Mouse (Mus musculus) forebrain, embryonic 10.5 days (tissue): Measurements from ENCODE around the gene Luzp1. TPM values are rescaled to one million over a fixed set of nuclear protein-coding genes. Genes with fewer than 3 reads are reported as not detected.

Source experiments
- DNase-seq: peaks from one replicate; pipeline ENCODE4 v3.0.0-alpha.2; 2017; ENCODE audit warnings: low spot score; ENCODE audit errors: extremely low spot score
- H3K27ac ChIP-seq: fragments of 300-500 bp; sonication (generic); 2 replicates; pipeline ENCODE4 v1.5.1; 2016; ENCODE audit warnings: mild to moderate bottlenecking
- H3K27me3 ChIP-seq: fragments of 300-500 bp; sonication (generic); 2 replicates; pipeline ENCODE4 v1.6.1; 2016; ENCODE audit warnings: mild to moderate bottlenecking; ENCODE audit not compliant: poor library complexity, severe bottlenecking
- H3K36me3 ChIP-seq: fragments of 300-500 bp; sonication (generic); replicated peaks from 2 replicates; pipeline ENCODE4 v1.6.1; 2016; ENCODE audit warnings: mild to moderate bottlenecking, moderate library complexity
- H3K4me1 ChIP-seq: fragments of 300-500 bp; sonication (generic); 2 replicates; pipeline ENCODE4 v1.6.1; 2016
- H3K4me3 ChIP-seq: fragments of 300-500 bp; sonication (generic); 2 replicates; pipeline ENCODE4 v1.5.1; 2016; ENCODE audit warnings: mild to moderate bottlenecking, moderate library complexity
- H3K9me3 ChIP-seq: fragments of 300-500 bp; sonication (generic); 2 replicates; pipeline ENCODE4 v1.6.1; 2016; ENCODE audit warnings: mild to moderate bottlenecking, moderate library complexity
- WGBS: fragments of 180-500 bp; shearing (Covaris S2); methylation state at CpG from one replicate; pipeline ENCODE4 v1.1.7; 2016; 5-methylcytosine and 5-hydroxymethylcytosine counted together
- polyA plus RNA-seq: library from polyadenylated mRNA; unstranded; fragments of >200 nt; fragmentation: Nextera tagmentation; extraction: Ambion mirVana; gene quantifications from 2 replicates; pipeline ENCODE4 v1.2.1, GENCODE M21; 2016

Gene Luzp1
- polyA plus RNA-seq, 1 experiment from 2014 or later: 153 TPM

DNA sequence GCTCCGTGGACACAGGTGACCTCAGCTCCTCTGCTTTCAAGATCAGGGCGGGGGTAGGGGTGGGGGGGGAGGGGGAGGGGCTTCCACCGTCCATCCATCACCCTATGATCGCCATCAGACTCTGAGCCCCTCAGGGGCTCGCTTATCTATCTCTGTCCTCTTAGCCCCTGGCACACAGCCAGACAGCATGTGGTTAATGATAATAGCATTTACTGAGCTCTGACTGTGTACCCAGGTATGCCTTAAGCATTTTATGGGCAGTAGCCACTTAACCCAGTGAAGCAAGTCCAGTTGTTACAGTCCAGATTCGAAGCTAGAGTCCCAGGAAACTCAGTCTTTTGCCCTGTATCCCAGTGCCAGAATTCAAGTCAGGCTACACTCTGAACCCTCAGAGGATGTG, 18.0 kb upstream of the Luzp1 start:
- Histone ChIP-seq H3K4me1 (peaks cover 12% of the 10 kb centered on the region), H3K4me3 (no peak overlapping the region), H3K36me3 (no peaks in the 10 kb centered on the region), H3K27ac (no peak overlapping the region), H3K27me3 (no peaks in the 10 kb centered on the region), H3K9me3 (no peaks in the 10 kb centered on the region)
- no peak for DNase-seq
- 39% methylated on average over 6 of the region's 6 CpGs for WGBS

DNA sequence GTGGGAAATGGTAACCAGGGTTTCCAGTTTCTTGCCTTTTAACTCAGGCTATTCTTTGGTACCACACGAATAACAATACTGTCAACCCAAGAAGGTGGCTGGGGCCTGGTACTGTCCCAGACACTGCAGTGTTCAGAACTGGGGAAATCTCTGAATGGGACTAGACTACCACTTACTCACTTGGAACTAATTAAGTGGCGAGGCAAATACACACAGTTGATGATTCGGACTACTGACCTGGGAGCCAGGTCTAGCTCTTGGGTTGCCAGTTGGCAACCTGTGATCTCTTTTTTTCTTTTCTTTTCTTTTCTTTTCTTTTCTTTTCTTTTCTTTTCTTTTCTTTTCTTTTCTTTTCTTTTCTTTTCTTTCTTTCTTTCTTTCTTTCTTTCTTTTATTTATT, 17.3 kb upstream of the Luzp1 start:
- no peak for DNase-seq
- Histone ChIP-seq H3K4me1 (peaks cover 12% of the 10 kb centered on the region), H3K4me3 (no peak overlapping the region), H3K27me3 (no peaks in the 10 kb centered on the region), H3K27ac (no peak overlapping the region), H3K36me3 (no peaks in the 10 kb centered on the region), H3K9me3 (no peaks in the 10 kb centered on the region)
- WGBS: 81% methylated on average over 3 of the region's 3 CpGs

DNA sequence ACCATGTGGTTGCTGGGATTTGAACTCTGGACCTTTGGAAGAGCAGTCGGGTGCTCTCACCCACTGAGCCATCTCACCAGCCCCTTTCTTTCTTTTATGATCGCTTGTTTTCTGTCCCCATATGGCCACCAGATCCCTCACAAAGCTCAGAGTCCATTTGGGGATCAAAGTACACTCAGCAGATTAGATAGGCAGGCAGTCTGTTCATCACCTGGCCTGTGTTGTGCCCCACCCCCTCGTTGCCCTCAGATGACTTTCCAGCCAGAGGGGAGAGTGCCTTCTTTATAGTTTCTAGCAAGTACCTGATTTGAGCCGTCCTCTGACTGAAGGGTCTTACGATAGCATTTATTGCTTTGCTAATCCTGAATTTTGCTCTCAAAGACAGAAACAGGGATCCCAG, 16.8 kb upstream of the Luzp1 start:
- no peaks in the 10 kb centered on the region for H3K9me3 ChIP-seq
- WGBS: 76% methylated on average over 5 of the region's 5 CpGs
- no peak overlapping the region for H3K4me3 ChIP-seq
- H3K27ac ChIP-seq: no peak overlapping the region
- H3K27me3 ChIP-seq: no peaks in the 10 kb centered on the region
- no peaks in the 10 kb centered on the region for H3K36me3 ChIP-seq
- no peak for DNase-seq
- H3K4me1 ChIP-seq: peaks cover 12% of the 10 kb centered on the region

DNA sequence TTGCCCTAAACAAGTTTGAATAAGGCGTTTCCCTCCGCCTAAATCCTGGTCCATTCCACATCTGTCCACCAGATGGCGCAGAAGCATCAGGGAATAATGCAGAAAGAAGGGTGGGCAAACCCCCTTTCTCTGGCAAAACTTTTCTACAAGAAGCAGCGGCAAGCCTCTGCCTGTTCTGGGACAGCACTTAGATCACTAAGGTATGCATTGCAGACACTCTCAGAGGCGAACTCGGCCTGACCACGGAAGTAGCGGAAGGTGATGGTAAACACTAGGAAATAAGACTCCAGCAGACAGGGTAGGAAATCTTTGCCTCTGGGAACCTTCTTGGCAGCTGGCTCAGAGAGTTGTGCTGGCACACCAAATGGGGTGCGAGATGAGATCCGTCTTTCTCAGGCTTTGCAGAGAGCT, 14.7 kb upstream of the Luzp1 start:
- no peak overlapping the region for H3K27ac ChIP-seq
- H3K4me3 ChIP-seq: peak overlapping the region; percentile 26; the same call in 1 of the 2 replicates
- WGBS: 13% methylated on average over 10 of the region's 10 CpGs

DNA sequence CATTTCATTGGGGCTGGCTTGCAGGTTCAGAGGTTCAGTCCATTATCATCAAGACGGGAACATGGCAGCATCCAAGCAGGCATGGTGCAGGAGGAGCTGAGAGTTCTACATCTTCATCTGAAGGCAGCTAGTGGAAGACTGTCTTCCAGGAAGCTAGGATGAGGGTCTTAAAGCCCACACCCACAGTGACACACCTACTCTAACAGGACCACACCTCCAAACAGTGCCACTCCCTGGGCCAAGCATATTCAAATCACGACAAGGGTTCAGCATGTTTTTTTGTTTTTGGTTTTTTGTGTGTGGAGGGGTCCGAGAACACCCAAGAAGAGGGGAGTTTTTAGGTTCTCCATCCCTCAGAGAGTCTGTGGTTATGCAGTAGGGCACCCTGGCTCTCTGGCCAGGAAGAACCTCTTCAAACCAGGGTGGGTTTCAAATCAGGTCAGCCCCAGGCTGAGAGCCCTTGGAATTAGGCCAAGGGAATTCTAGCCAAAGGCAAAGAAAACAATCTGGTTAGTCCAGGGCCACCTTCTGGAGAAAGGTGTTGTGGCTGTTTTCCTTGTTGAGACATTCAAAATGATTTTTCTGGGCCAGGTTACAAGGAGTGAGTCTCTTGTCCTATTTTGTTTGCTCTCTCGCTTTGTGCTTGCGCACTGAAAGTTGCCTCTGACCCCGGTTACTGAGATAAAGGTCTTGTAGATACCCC, 12.9 kb upstream of the Luzp1 start:
- DNase-seq: no peak
- Histone ChIP-seq H3K9me3 (no peaks in the 10 kb centered on the region), H3K4me3 (no peak overlapping the region), H3K27ac (no peak overlapping the region), H3K27me3 (peaks cover 13% of the 10 kb centered on the region), H3K36me3 (no peaks in the 10 kb centered on the region), H3K4me1 (peaks cover 16% of the 10 kb centered on the region)
- WGBS: 91% methylated on average over 6 of the region's 6 CpGs

More for the DNA sequence above, 14.7 kb upstream of the Luzp1 start:
- Histone ChIP-seq H3K4me1 (peaks cover 12% of the 10 kb centered on the region), H3K27me3 (no peaks in the 10 kb centered on the region; the same call in 1 of the 2 replicates), H3K9me3 (no peaks in the 10 kb centered on the region), H3K36me3 (no peaks in the 10 kb centered on the region)
- peak; percentile 84 for DNase-seq

DNA sequence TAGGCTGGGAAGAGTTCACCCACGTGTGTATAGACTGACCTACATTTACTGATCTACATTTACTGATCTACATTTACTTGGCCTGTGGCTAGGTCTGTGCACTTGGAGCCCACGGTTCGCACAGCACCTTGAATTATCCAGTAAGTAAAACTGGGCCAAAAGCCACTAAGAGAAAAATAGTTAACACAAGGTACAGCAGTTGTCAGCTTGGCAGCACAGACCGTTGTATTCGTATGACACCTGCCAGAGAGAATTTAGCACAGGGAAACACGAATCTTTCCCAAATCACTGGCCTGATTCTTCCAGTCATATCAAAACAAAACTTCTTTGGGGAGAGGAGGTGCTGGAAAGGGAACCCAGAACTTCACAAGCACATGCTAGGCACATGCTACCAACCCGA, 11.3 kb upstream of the Luzp1 start:
- Histone ChIP-seq H3K36me3 (no peaks in the 10 kb centered on the region), H3K27me3 (peaks cover 29% of the 10 kb centered on the region), H3K9me3 (no peaks in the 10 kb centered on the region), H3K4me1 (peaks cover 30% of the 10 kb centered on the region), H3K27ac (no peak overlapping the region), H3K4me3 (no peak overlapping the region)
- no peak for DNase-seq
- 82% methylated on average over 7 of the region's 7 CpGs for WGBS

DNA sequence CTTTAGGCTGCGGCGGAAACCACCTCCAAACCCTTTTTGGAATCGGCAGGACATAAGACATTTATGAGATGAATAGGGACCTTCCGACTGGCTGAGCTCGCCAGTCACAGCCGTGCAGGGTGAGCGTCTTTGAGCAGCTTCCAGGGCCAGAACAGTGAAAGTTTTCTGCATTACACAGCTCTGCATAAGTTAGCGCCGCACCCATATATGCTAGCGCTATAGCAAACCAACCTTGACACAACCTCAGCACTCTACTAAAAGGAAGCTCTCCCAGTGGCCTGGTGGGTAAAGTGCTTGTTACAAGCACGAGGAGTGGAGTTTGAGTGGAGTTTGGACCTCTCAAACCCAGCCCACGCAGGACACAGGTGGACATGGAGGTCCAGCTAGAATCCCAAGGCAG, 10.4 kb upstream of the Luzp1 start:
- Histone ChIP-seq H3K27ac (no peak overlapping the region), H3K4me1 (peaks cover 38% of the 10 kb centered on the region), H3K9me3 (no peaks in the 10 kb centered on the region), H3K36me3 (no peaks in the 10 kb centered on the region), H3K4me3 (no peak overlapping the region), H3K27me3 (peaks cover 38% of the 10 kb centered on the region)
- DNase-seq: no peak
- 85% methylated on average over 12 of the region's 12 CpGs for WGBS

DNA sequence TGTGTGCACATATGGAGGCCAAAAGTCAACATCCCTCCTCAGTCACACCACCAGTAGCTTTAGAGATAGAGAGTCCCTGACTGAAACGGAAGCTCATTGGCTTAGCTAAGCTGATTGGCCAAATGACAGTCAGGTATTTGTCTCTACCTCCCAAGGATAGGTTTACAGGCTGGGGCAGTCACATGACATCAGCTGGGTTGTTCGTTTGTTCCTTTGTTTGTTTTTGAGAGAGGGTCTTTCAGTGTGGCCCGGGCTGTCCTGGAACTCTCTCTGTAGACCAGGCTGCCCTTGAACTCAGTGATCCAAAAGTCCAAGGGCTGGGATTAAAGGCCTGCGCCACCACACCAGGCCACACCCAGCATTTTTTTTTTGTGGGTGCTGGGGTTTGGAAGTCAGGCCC, 8.4 kb upstream of the Luzp1 start:
- WGBS: 23% methylated on average over 4 of the region's 4 CpGs
- H3K9me3 ChIP-seq: no peaks in the 10 kb centered on the region
- peaks cover 35% of the 10 kb centered on the region for H3K4me1 ChIP-seq
- H3K27me3 ChIP-seq: peaks cover 58% of the 10 kb centered on the region
- H3K36me3 ChIP-seq: no peaks in the 10 kb centered on the region
- H3K4me3 ChIP-seq: no peak overlapping the region
- DNase-seq: no peak
- no peak overlapping the region for H3K27ac ChIP-seq

DNA sequence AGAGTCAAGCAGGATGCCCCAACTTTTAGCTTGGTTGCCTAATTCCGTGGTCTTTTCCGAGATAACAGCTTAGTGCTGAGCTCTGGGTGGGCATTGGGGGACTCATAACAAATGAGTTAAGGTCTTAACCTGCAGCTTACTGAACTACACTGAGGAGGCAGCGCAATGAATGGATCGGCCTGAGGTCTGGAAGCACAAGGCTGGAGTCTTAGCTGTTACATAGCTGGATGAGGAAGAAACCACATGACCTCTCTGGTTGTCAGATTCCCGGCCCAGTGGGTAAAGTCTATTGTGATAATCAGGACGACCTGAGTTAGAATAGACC, 7.8 kb upstream of the Luzp1 start:
- peak overlapping the region; percentile 85 for H3K27ac ChIP-seq
- H3K4me1 ChIP-seq: peaks cover 35% of the 10 kb centered on the region
- peaks cover 61% of the 10 kb centered on the region for H3K27me3 ChIP-seq
- H3K4me3 ChIP-seq: peak overlapping the region; percentile 76
- 9% methylated on average over 6 of the region's 6 CpGs for WGBS
- H3K9me3 ChIP-seq: no peaks in the 10 kb centered on the region
- no peak for DNase-seq
- H3K36me3 ChIP-seq: no peaks in the 10 kb centered on the region

DNA sequence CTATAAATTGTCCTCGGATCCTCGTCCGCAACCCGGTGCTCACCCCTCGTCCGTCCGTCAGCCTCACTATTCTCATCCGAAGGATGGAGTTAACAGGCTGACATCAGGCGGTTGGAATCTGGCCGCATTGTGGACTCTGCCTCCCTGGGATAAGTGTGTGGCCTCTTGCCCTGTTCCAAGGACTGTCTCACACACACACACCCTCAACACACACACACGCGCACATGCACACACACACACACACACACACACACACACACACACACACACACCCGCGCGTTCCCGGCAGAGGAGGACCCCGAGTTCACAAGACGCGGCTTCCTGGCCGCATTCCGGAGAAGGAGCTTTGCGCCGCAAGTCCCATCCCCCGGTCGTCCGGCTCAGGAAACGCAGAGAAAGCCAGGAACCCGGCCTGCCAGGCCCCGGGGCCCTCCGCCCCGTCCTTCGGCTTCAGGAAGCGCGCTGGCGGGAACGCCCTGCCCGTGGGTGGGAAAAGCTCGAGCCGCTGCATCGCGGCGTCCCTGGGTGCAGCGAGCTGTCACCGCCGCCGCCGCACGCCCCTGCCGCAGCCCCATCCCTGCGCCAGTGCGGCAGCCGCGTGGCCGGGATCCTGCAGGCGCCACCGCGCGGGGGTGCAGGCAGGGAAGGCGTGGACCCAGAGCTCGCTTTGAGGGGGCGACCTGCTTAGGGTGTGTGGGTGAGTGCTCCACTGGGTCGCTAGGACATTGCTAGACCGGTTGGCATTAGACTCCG, 7.3 kb upstream of the Luzp1 start, which contains the start of gene 6030445D17Rik:
TSS of gene 6030445D17Rik (plus strand) at position 165 of the 753 bp plus-strand sequence.
- H3K4me1 ChIP-seq: peaks cover 35% of the 10 kb centered on the region
- peak within 1 kb of the TSS; percentile 85 for H3K27ac ChIP-seq
- peak within 1 kb of the TSS; percentile 76 for H3K4me3 ChIP-seq
- peak; percentile 72 for DNase-seq
- peaks cover 61% of the 10 kb centered on the region for H3K27me3 ChIP-seq
- WGBS: under 1% methylated on average over 64 of the region's 64 CpGs
- no peaks in the 10 kb centered on the region for H3K36me3 ChIP-seq
- H3K9me3 ChIP-seq: no peaks in the 10 kb centered on the region

DNA sequence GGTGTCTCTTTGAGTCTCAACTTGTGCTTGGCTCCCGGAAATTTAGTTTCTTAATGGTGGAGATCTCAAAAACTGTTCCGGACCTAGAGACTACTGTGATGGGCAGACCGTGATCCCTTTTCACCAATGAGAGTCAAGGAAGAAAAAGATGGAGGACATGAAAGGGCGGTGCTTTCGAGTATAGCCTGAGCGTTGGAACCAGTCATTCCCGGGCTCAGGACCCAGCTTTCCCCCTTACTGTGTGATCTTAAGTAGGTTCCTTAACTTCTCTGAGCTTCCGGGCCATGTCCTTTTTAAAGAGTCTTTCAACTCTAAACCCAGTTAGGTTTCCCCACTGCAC, 6.8 kb upstream of the Luzp1 start:
- Histone ChIP-seq H3K9me3 (no peaks in the 10 kb centered on the region), H3K27ac (peak overlapping the region; percentile 85), H3K36me3 (no peaks in the 10 kb centered on the region), H3K4me3 (peak overlapping the region; percentile 76), H3K4me1 (peaks cover 35% of the 10 kb centered on the region), H3K27me3 (peaks cover 61% of the 10 kb centered on the region)
- under 1% methylated on average over 8 of the region's 8 CpGs for WGBS
- DNase-seq: peak; percentile 59

DNA sequence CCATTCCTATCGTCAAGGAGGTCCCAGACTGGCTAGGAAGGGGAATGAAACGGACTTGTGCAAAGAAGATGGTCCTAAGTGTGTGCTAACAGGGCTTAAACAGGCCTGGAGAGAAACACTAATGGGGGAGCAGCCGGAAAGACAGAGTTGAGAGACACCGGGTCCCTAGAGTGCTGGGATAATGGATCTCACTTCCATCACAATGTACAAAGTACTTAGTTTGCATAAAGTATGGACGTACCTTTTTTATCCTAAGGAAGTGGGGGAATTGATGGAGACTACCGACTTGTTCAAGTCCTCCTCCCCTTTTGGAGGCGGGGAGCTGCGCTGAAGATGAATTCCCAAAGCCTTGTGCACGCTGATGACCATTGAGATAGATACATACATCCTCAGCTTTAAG, 6.1 kb upstream of the Luzp1 start:
- Histone ChIP-seq H3K9me3 (no peaks in the 10 kb centered on the region), H3K27me3 (peaks cover 61% of the 10 kb centered on the region), H3K27ac (no peak overlapping the region), H3K36me3 (no peaks in the 10 kb centered on the region), H3K4me3 (peak overlapping the region; percentile 76), H3K4me1 (peaks cover 35% of the 10 kb centered on the region)
- no peak for DNase-seq
- WGBS: 10% methylated on average over 9 of the region's 9 CpGs

DNA sequence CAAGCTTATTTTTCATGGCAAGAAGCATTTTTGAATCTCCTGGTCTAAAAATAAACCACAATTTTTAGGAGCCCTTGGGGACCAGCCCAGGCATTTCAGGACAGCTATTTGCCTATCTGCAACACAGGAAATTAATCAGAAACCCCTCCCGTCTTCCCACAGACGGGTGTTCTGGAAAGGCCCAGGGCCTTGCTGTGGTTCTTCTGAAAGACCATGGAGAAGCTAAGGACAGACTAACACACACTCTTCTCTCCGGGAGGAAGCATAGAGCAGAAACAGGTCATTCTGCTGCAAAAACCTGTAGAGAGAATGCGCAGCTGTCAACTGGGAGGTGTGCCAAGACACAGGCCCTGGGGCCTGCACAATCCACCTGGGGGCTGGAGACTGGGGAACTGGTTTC, 3.3 kb upstream of the Luzp1 start:
- DNase-seq: no peak
- H3K4me3 ChIP-seq: no peak overlapping the region
- H3K9me3 ChIP-seq: no peaks in the 10 kb centered on the region
- H3K36me3 ChIP-seq: no peaks in the 10 kb centered on the region
- no peak overlapping the region for H3K27ac ChIP-seq
- WGBS: 86% methylated on average over 4 of the region's 4 CpGs
- peaks cover 50% of the 10 kb centered on the region for H3K4me1 ChIP-seq
- H3K27me3 ChIP-seq: peaks cover 52% of the 10 kb centered on the region
